Mouse (Mus musculus): ENCODE data around the gene Lrrd1. TPM values are rescaled to one million over a fixed set of nuclear protein-coding genes. Genes with fewer than 3 reads are reported as not detected.
A peak's percentile ranks its signal among the peaks of the same experiment; 100 is the strongest.
"Not testable (repeated sequence)": the region's sequence is repeated elsewhere in the genome, so short reads cannot be mapped to it uniquely, and the experiment has no call there.

The Lrrd1 gene
- total RNA-seq (2021), result under 1 TPM in 1 of 2 experiments, not detected in 1; 0.08 TPM
- long read RNA-seq, experiment 1, result 0 reads
- long read RNA-seq, experiment 2, partial matches to known transcripts, result 0 of 1 reads
- long read RNA-seq, experiment 2, other reads (novel, unspliced or antisense), result 1 of 1 reads

- no peak for DNase-seq
These were observed at the start of gene Lrrd1 for GRCm38 (mm10) chr5:3845026-3845425. Gene Lrrd1, plus strand, starts transcription at chr5:3845173.

GRCm38 (mm10) chr5:3797101-3797500, 47.9 kb upstream of the Lrrd1 start:
- DNase-seq, result not testable (repeated sequence)

DNA sequence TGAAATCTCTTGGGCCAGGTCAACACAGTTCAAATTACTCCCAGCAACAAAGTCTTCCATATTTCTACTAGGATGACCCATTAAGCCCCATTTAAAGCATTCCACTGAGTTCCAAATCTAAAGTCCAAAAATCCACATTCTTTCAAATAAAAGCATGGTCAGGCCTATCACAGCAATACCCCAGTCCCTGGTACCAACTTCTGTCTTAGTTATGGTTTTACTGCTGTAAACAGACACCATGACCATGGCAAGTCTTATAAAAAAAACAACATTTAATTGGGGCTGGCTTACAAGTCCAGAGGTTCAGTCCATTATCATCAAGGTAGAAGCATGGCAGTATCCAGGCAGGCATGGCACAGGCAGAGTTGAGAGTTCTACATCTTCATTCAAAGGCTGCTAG, 46.3 kb upstream of the Lrrd1 start:
- not testable (repeated sequence) for DNase-seq

DNA sequence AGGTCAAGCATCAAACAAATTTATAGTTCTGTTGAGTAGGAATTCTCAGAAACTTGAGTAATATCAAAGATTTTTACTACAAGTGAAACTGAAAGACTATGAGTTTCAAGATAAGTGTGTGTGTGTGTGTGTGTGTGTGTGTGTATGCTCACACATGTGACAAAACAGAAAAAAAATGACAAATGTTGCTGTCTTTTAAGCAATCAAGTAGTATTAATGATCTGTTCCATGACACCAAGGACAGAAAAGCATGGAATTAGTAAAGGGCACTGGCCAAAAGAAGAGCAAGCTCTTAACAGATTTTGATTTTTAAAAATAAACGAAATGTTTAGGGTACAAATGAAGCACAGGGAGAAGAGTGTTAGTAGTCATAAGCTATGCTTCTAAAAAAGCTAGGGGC, 44.9 kb upstream of the Lrrd1 start:
- no peak for DNase-seq

GRCm38 (mm10) chr5:3800881-3801280, 44.1 kb upstream of the Lrrd1 start:
- no peak for DNase-seq

GRCm38 (mm10) chr5:3801672-3802432, 43.1 kb upstream of the Lrrd1 start:
- DNase-seq, result no peak

DNA sequence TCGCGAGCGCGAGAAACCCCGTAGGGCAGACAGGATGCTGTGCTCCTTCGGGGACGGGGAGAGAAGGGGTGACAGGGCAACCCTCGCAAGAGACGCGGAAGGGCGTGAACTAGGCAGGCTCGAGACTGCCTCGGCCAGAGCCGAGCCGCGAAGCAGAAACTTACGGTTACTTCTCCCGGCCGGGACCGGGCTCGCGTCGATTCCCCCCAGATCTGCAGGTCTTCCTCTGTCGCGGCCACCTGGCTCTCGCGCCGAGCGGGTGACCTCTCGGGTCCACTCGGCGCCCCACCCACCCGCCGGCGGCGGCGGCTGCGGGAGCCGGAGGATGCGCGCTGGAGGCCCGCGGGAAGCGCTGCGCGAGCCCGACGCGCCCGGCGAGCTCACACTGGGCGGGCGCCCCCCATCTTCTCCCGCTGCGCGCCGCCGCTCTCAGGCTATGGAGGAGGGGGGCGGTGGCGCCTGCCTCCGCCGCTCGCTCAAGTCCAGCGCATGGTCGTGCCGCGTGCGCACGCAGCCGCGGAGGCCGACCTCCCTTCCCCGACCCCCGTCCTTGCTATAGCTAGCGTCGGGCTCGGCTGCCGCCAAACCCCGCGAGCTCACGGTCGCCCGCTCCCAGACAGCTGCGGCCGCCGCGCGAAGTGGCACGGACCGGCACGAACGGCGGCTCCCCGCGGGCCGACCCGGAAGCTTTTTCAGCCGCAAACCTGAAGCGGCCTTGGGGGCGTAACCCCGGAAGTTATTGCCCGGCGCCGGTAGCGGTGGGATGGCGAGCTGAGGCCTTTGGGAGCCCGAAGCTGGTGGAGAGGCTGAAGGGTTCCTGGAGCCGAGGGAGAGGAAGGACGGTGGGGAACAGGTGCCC, 42.3 kb upstream of the Lrrd1 start, which contains the start of the genes Ankib1 and Krit1:
TSS of gene Ankib1 (minus strand) at position 493 of the 859 bp plus-strand sequence.
TSS of gene Krit1 (plus strand) at position 752 of the 859 bp plus-strand sequence.
- DNase-seq, result peak; percentile 88

GRCm38 (mm10) chr5:3803292-3804165, 41.4 kb upstream of the Lrrd1 start:
- no peak for DNase-seq

GRCm38 (mm10) chr5:3808472-3808871, 36.5 kb upstream of the Lrrd1 start:
- DNase-seq, result no peak

GRCm38 (mm10) chr5:3834107-3834506, 10.9 kb upstream of the Lrrd1 start:
- DNase-seq, result no peak

DNA sequence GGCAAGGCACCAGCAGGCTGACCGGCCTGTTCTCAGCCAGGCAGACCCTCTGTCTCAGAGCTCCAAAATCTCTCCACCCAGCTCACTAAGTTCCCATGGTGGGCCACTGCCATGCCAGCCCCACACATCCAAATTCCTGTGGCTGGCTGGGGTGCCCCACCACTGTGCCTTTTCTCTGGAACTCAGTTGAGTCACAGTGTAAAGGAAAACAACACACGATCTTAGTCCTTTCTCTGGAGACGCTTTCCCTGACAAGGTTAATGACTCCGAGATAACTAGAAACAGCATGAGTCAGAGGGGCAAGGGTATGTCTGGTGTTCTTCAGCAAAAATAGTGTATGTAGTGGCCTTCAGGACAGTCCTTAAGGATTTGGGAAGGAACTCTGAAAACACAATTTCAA, 25.2 kb downstream of the Lrrd1 start:
- no peak for DNase-seq

DNA sequence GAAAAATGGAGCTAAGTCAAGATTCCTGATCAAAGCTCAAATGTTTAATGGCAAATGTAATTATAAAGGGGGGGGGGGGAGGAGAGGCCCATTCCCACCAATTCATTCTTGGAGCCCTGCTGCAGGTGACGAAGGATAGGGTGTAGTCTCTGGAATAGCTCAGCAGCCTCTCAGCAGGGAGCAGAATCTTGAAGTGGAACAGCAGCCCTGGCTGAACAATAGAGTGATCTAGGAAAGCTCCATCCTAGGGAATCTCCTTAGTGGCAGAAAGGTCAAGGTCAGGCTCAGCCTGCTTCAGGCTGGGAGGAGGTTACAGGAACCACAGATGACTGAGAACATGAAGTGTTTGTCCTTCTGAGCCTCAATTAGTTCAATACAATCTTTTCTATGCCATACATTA, 27.4 kb downstream of the Lrrd1 start:
- no peak for DNase-seq

DNA sequence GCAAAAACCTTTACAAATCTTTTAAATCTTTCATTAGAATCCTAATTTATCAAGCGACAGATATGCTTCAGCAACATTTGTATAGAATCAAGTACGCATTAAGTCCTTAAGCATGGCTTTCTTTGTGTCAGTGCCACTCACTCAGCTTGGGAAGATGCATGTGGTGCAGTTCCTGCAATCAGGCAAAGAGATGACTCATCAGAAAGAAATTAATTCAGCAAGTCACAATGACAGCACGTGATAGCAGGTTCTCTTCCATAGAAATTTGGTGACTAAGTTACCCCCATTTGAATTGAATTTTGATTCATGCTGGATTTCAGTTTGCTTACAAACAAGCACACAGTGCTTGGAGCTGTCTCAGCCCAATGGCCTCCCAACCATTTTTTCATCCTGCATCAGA, 28.5 kb downstream of the Lrrd1 start:
- DNase-seq, result no peak

DNA sequence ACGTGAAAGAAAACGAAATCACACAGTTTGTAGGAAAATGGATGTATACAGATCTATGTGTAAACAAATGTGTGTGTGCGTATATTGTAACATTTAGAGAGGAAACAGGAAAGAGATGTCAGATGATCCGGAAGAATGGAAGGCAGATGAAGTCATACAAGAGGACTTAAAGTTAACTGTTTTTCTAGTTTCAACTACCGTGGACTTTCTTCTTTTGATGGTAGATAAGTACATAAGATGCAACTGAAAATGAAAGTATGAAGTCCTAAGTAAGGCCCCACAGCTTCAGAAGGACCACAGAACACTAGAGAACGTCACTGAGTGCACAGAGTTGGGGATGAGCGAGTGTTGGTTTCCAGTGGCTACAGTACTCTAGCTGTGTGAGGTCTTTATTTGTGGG, 41.9 kb downstream of the Lrrd1 start:
- not testable (repeated sequence) for DNase-seq

DNA sequence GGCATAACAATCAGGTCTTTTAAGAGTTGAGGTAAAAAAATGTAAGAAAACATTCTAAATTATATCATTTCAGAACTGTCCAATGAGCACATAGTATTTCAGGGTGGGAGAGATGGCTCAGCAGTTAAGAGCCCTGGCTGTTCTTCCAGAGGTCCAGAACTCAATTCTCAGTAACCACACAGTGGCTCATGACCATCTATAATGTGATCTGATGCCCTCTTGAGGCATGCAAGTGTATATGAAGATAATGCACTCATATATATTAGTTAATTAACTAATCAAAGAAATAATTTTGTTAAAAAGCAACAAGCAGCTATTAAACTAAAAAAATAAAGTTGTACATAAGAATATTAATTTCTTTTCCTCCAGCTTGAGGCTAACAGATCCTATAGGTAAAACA, 44.2 kb downstream of the Lrrd1 start:
- no peak for DNase-seq

GRCm38 (mm10) chr5:3893459-3894293, 48.7 kb downstream of the Lrrd1 start, which contains the start of gene Mterf1a:
Gene Mterf1a, minus strand, starts transcription at chr5:3893933.
- DNase-seq, result peak; percentile 6

- DNase-seq, result not testable (repeated sequence)
These were observed 49.3 kb downstream of the Lrrd1 start for GRCm38 (mm10) chr5:3894294-3894619.

DNA sequence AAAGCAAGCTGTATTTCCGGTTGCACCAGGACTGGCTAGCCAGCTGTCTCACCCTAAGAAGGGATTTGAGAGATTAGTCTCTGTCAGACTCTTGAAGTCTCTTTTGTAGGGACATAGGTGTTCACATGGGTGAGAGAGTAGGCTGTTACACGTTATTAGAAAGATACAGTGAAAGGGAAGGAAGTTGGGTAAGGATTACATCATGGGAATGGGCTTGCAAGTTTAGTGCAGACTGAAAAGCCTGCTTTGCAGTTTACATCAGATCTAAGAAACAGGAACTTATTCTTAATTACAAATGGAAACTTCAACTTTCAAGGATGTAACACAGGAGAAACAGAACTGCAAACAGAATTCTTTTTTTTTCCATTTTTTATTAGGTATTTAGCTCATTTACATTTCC, 60.5 kb downstream of the Lrrd1 start:
- DNase-seq, result no peak

Data from gastrocnemius, postnatal 25 days (tissue).